Mouse (Mus musculus): ENCODE data around the gene Ddb2.

DNA sequence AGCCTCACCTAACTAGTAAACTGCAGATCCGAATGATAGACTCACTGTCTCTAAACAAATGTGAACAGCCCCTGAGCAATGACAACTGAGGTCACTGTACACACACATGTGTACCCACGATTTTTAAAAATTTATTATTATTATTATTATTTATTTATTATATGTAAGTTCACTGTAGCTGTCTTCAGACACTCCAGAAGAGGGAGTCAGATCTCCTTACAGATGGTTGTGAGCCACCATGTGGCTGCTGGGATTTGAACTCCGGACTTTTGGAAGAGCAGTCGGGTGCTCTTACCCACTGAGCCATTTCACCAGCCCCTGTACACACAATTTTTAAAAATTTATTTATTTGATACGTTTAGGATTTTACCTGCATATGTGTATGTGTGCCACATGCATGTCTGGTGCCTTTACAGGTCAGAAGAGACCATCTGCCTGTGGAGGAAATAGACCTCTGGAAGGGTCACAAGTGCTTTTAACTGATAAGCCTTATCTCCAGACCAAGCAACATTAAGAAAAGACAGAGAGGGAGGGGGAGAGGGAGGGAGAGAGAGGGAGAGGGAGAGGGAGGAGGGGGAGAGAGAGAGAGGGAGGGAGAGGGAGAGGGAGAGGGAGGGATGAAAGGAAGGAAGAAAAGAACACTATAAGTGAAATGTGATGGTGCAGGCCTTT lies 7.9 kb upstream of the Ddb2 start:
- TF ChIP-seq EP300 (optimal IDR thresholded peaks at IDR 0.05) (no peak), CTCF (IDR thresholded peaks at IDR 0.05; ENCODE audit: low read depth) (no peak)

Data from stomach, postnatal 0 days (tissue).